Mouse (Mus musculus): ENCODE results near the gene Med7. TPM values are rescaled to one million over a fixed set of nuclear protein-coding genes. Genes with fewer than 3 reads are reported as not detected.
A peak's percentile ranks its signal among the peaks of the same experiment; 100 is the strongest.
"Not testable (repeated sequence)": the region's sequence is repeated elsewhere in the genome, so short reads cannot be mapped to it uniquely, and the experiment has no call there.

Gene Med7
- total RNA-seq, 2 experiments from 2014 or later = 14.7 to 15.4 TPM

GRCm38 (mm10) chr11:46421086-46421888 is 15.4 kb upstream of the Med7 start:
- DNase-seq = no peak
- intact Hi-C loops (cut with DNase I) = no loop called here

GRCm38 (mm10) chr11:46428131-46428530 is 8.6 kb upstream of the Med7 start:
- DNase-seq; intact Hi-C loops (cut with DNase I): not testable (repeated sequence)

GRCm38 (mm10) chr11:46430123-46430522 is 6.6 kb upstream of the Med7 start:
- no peak for DNase-seq
- intact Hi-C loops (cut with DNase I) = loop anchor here (10.0 kb wide), 1 partner anchor 1955 kb away; the partner anchor contains the start of gene Ublcp1

GRCm38 (mm10) chr11:46431129-46431528 is 5.6 kb upstream of the Med7 start:
- intact Hi-C loops (cut with DNase I) = loop anchor here (1.0 to 10.0 kb wide), 2 partner anchors 162 to 1956 kb away; partner anchors contain the start of gene Ublcp1

GRCm38 (mm10) chr11:46435363-46435762 is 1.4 kb upstream of the Med7 start:
- intact Hi-C loops (cut with DNase I) = loop anchor here (5.0 to 10.0 kb wide), 2 partner anchors 493 to 1961 kb away; partner anchors contain the start of genes Lsm11 and Ublcp1
- DNase-seq = no peak

More at GRCm38 (mm10) chr11:46431129-46431528, 5.6 kb upstream of the Med7 start:
- peak; percentile 57 to 69 for DNase-seq

- intact Hi-C loops (cut with DNase I) = loop anchor here (5.0 to 10.0 kb wide), 2 partner anchors 495 to 1963 kb away; partner anchors contain the start of genes Lsm11 and Ublcp1
- peak in 1 of 2 experiments; percentile 15 for DNase-seq
These were observed 805 bp downstream of the Med7 start for GRCm38 (mm10) chr11:46437459-46438000.

- intact Hi-C loops (cut with DNase I) = loop anchor here (5.0 to 10.0 kb wide), 2 partner anchors 497 to 1964 kb away; partner anchors contain the start of genes Lsm11 and Ublcp1
- DNase-seq = no peak
These were observed 2.3 kb downstream of the Med7 start for GRCm38 (mm10) chr11:46439005-46439543.

- intact Hi-C loops (cut with DNase I) = no loop called here
- no peak for DNase-seq
These were observed 5.0 kb downstream of the Med7 start for GRCm38 (mm10) chr11:46441774-46442173.

GRCm38 (mm10) chr11:46443152-46443551 is 6.4 kb downstream of the Med7 start:
- DNase-seq = no peak
- intact Hi-C loops (cut with DNase I) = no loop called here

GRCm38 (mm10) chr11:46443979-46444378 is 7.3 kb downstream of the Med7 start:
- no peak for DNase-seq
- intact Hi-C loops (cut with DNase I) = no loop called here

GRCm38 (mm10) chr11:46446150-46446549 is 9.4 kb downstream of the Med7 start:
- intact Hi-C loops (cut with DNase I) = no loop called here
- DNase-seq = no peak

- intact Hi-C loops (cut with DNase I) = no loop called here
- no peak for DNase-seq
These were observed 11.1 kb downstream of the Med7 start for GRCm38 (mm10) chr11:46447644-46448484.

- DNase-seq = peak in 1 of 2 experiments; percentile 15
- intact Hi-C loops (cut with DNase I) = no loop called here
These were observed 12.8 kb downstream of the Med7 start for GRCm38 (mm10) chr11:46449461-46450080.

- intact Hi-C loops (cut with DNase I) = no loop called here
- DNase-seq = no peak
These were observed 17.8 kb downstream of the Med7 start, which contains the start of gene Havcr2 for GRCm38 (mm10) chr11:46454453-46455045. Gene Havcr2 (plus strand): TSS chr11:46454935.

GRCm38 (mm10) chr11:46459960-46460359 is 23.2 kb downstream of the Med7 start:
- intact Hi-C loops (cut with DNase I) = no loop called here
- no peak for DNase-seq

GRCm38 (mm10) chr11:46461362-46461761 is 24.6 kb downstream of the Med7 start:
- DNase-seq = no peak

GRCm38 (mm10) chr11:46461931-46462330 is 25.2 kb downstream of the Med7 start:
- DNase-seq = no peak
- intact Hi-C loops (cut with DNase I) = no loop called here

More at GRCm38 (mm10) chr11:46461362-46461761, 24.6 kb downstream of the Med7 start:
- intact Hi-C loops (cut with DNase I) = no loop called here

GRCm38 (mm10) chr11:46466878-46467277 is 30.2 kb downstream of the Med7 start:
- no peak for DNase-seq
- intact Hi-C loops (cut with DNase I) = no loop called here

GRCm38 (mm10) chr11:46474220-46474619 is 37.5 kb downstream of the Med7 start:
- DNase-seq = no peak
- intact Hi-C loops (cut with DNase I) = no loop called here

Data from heart, postnatal 36 days (tissue).